Mouse (Mus musculus): ENCODE results near the gene Zfp827. TPM values are rescaled to one million over a fixed set of nuclear protein-coding genes. Genes with fewer than 3 reads are reported as not detected.
A peak's percentile ranks its signal among the peaks of the same experiment; 100 is the strongest.

The Zfp827 gene
- polyA plus RNA-seq, 1 experiment from 2014 or later = 7.5 TPM

GRCm38 (mm10) chr8:79095162-79095561 is 66.9 kb downstream of the Zfp827 start:
- WGBS = 82% methylated on average over 7 of the region's 7 CpGs
- no peak for ATAC-seq (ENCODE audit: borderline replicate concordance, extremely low read depth, low FRiP score, low TSS enrichment)
- Histone ChIP-seq H3K4me3 (no peak overlapping the region), H3K4me2 (no peak overlapping the region), H3K4me1 (no peaks in the 10 kb centered on the region), H3K36me3 (peaks cover 8% of the 10 kb centered on the region; the same call in 1 of the 2 replicates), H3K27me3 (no peaks in the 10 kb centered on the region), H3K9me3 (no peaks in the 10 kb centered on the region), H3K27ac (no peak overlapping the region), H3K9ac (no peak overlapping the region)

- Histone ChIP-seq H3K36me3 (peaks cover 2% of the 10 kb centered on the region; the same call in 1 of the 2 replicates), H3K4me3 (no peak overlapping the region), H3K9ac (no peak overlapping the region), H3K4me2 (no peak overlapping the region), H3K9me3 (no peaks in the 10 kb centered on the region), H3K27ac (no peak overlapping the region), H3K27me3 (no peaks in the 10 kb centered on the region), H3K4me1 (no peaks in the 10 kb centered on the region)
- ATAC-seq (ENCODE audit: borderline replicate concordance, extremely low read depth, low FRiP score, low TSS enrichment) = 0 out of 2 replicates have a peak, but pooled peaks have one; percentile 23
- 63% methylated on average over 11 of the region's 11 CpGs for WGBS
Observed at GRCm38 (mm10) chr8:79096970-79097369, 68.7 kb downstream of the Zfp827 start.

GRCm38 (mm10) chr8:79102707-79103106 is 74.5 kb downstream of the Zfp827 start:
- H3K27ac ChIP-seq = peak overlapping the region; percentile 15; the same call in 1 of the 2 replicates
- 71% methylated on average over 4 of the region's 4 CpGs for WGBS

GRCm38 (mm10) chr8:79103185-79103878 is 75.1 kb downstream of the Zfp827 start:
- Histone ChIP-seq H3K4me2 (no peak overlapping the region), H3K4me1 (peaks cover 18% of the 10 kb centered on the region; the same call in 1 of the 2 replicates), H3K27ac (0 out of 2 replicates have a peak overlapping the region, but pooled peaks have one; percentile 15), H3K36me3 (no peaks in the 10 kb centered on the region), H3K9ac (no peak overlapping the region), H3K4me3 (no peak overlapping the region), H3K27me3 (no peaks in the 10 kb centered on the region), H3K9me3 (no peaks in the 10 kb centered on the region)
- ATAC-seq (ENCODE audit: borderline replicate concordance, extremely low read depth, low FRiP score, low TSS enrichment) = no peak
- 68% methylated on average over 14 of the region's 14 CpGs for WGBS

More at GRCm38 (mm10) chr8:79102707-79103106, 74.5 kb downstream of the Zfp827 start:
- no peaks in the 10 kb centered on the region for H3K36me3 ChIP-seq
- ATAC-seq (ENCODE audit: borderline replicate concordance, extremely low read depth, low FRiP score, low TSS enrichment) = no peak
- peaks cover 18% of the 10 kb centered on the region; the same call in 1 of the 2 replicates for H3K4me1 ChIP-seq
- H3K9me3 ChIP-seq = no peaks in the 10 kb centered on the region
- H3K9ac ChIP-seq = no peak overlapping the region
- H3K4me3 ChIP-seq = no peak overlapping the region
- no peak overlapping the region for H3K4me2 ChIP-seq
- no peaks in the 10 kb centered on the region for H3K27me3 ChIP-seq

- Histone ChIP-seq H3K9me3 (no peaks in the 10 kb centered on the region), H3K27me3 (no peaks in the 10 kb centered on the region), H3K4me2 (no peak overlapping the region), H3K27ac (no peak overlapping the region), H3K9ac (no peak overlapping the region), H3K36me3 (no peaks in the 10 kb centered on the region), H3K4me3 (no peak overlapping the region), H3K4me1 (peaks cover 18% of the 10 kb centered on the region; the same call in 1 of the 2 replicates)
- 56% methylated on average over 9 of the region's 9 CpGs for WGBS
- ATAC-seq (ENCODE audit: borderline replicate concordance, extremely low read depth, low FRiP score, low TSS enrichment) = no peak
Observed at GRCm38 (mm10) chr8:79103923-79104580, 75.8 kb downstream of the Zfp827 start.

GRCm38 (mm10) chr8:79104634-79105033 is 76.4 kb downstream of the Zfp827 start:
- Histone ChIP-seq H3K4me2 (no peak overlapping the region), H3K27me3 (no peaks in the 10 kb centered on the region), H3K27ac (0 out of 2 replicates have a peak overlapping the region, but pooled peaks have one; percentile 21), H3K36me3 (no peaks in the 10 kb centered on the region), H3K4me1 (peaks cover 18% of the 10 kb centered on the region; the same call in 1 of the 2 replicates), H3K9ac (no peak overlapping the region), H3K9me3 (no peaks in the 10 kb centered on the region), H3K4me3 (no peak overlapping the region)
- 0 out of 2 replicates have a peak, but pooled peaks have one; percentile 29 for ATAC-seq (ENCODE audit: borderline replicate concordance, extremely low read depth, low FRiP score, low TSS enrichment)
- 52% methylated on average over 9 of the region's 9 CpGs for WGBS

GRCm38 (mm10) chr8:79105186-79105585 is 76.9 kb downstream of the Zfp827 start:
- H3K27ac ChIP-seq = 0 out of 2 replicates have a peak overlapping the region, but pooled peaks have one; percentile 21
- H3K9me3 ChIP-seq = no peaks in the 10 kb centered on the region
- WGBS = 44% methylated on average over 10 of the region's 10 CpGs
- no peak for ATAC-seq (ENCODE audit: borderline replicate concordance, extremely low read depth, low FRiP score, low TSS enrichment)
- no peaks in the 10 kb centered on the region for H3K27me3 ChIP-seq
- H3K4me1 ChIP-seq = peaks cover 18% of the 10 kb centered on the region; the same call in 1 of the 2 replicates
- H3K4me3 ChIP-seq = no peak overlapping the region
- H3K9ac ChIP-seq = no peak overlapping the region
- no peaks in the 10 kb centered on the region for H3K36me3 ChIP-seq
- no peak overlapping the region for H3K4me2 ChIP-seq

- ATAC-seq (ENCODE audit: borderline replicate concordance, extremely low read depth, low FRiP score, low TSS enrichment) = no peak
Observed at GRCm38 (mm10) chr8:79111461-79111860, 83.2 kb downstream of the Zfp827 start.

GRCm38 (mm10) chr8:79112480-79112879 is 84.2 kb downstream of the Zfp827 start:
- Histone ChIP-seq H3K9ac (no peak overlapping the region), H3K9me3 (no peaks in the 10 kb centered on the region), H3K36me3 (no peaks in the 10 kb centered on the region), H3K4me2 (no peak overlapping the region), H3K4me3 (no peak overlapping the region), H3K27me3 (no peaks in the 10 kb centered on the region), H3K4me1 (peaks cover 16% of the 10 kb centered on the region; the same call in 1 of the 2 replicates), H3K27ac (no peak overlapping the region)
- no peak for ATAC-seq (ENCODE audit: borderline replicate concordance, extremely low read depth, low FRiP score, low TSS enrichment)
- 88% methylated on average over 18 of the region's 18 CpGs for WGBS

More at GRCm38 (mm10) chr8:79111461-79111860, 83.2 kb downstream of the Zfp827 start:
- H3K36me3 ChIP-seq = no peaks in the 10 kb centered on the region
- no peaks in the 10 kb centered on the region for H3K9me3 ChIP-seq
- WGBS = 77% methylated on average over 8 of the region's 8 CpGs
- H3K4me3 ChIP-seq = no peak overlapping the region
- peaks cover 11% of the 10 kb centered on the region; the same call in 1 of the 2 replicates for H3K4me1 ChIP-seq
- H3K9ac ChIP-seq = no peak overlapping the region
- no peak overlapping the region for H3K4me2 ChIP-seq
- no peaks in the 10 kb centered on the region for H3K27me3 ChIP-seq
- no peak overlapping the region for H3K27ac ChIP-seq

GRCm38 (mm10) chr8:79113533-79113932 is 85.3 kb downstream of the Zfp827 start:
- Histone ChIP-seq H3K36me3 (0 out of 2 replicates have a peak, but pooled peaks cover 1% of the 10 kb centered on the region), H3K27ac (no peak overlapping the region), H3K9me3 (no peaks in the 10 kb centered on the region), H3K27me3 (no peaks in the 10 kb centered on the region), H3K4me2 (no peak overlapping the region), H3K9ac (no peak overlapping the region), H3K4me3 (no peak overlapping the region), H3K4me1 (peaks cover 20% of the 10 kb centered on the region; the same call in 1 of the 2 replicates)
- no peak for ATAC-seq (ENCODE audit: borderline replicate concordance, extremely low read depth, low FRiP score, low TSS enrichment)
- 65% methylated on average over 9 of the region's 9 CpGs for WGBS

- Histone ChIP-seq H3K4me2 (no peak overlapping the region), H3K4me1 (peaks cover 20% of the 10 kb centered on the region; the same call in 1 of the 2 replicates), H3K4me3 (no peak overlapping the region), H3K27ac (no peak overlapping the region), H3K27me3 (no peaks in the 10 kb centered on the region), H3K36me3 (0 out of 2 replicates have a peak, but pooled peaks cover 6% of the 10 kb centered on the region), H3K9me3 (no peaks in the 10 kb centered on the region), H3K9ac (no peak overlapping the region)
- no peak for ATAC-seq (ENCODE audit: borderline replicate concordance, extremely low read depth, low FRiP score, low TSS enrichment)
- WGBS = 71% methylated on average over 6 of the region's 6 CpGs
Observed at GRCm38 (mm10) chr8:79114561-79114960, 86.3 kb downstream of the Zfp827 start.

All from lung, embryonic 15.5 days (tissue).